Mouse (Mus musculus) lung, adult 2 months (tissue): ENCODE results near the gene Pgam1.

Experiments
- CTCF ChIP-seq: fragments of 200-500 bp; IDR thresholded peaks from 2 replicates; pipeline ENCODE4 v1.5.1; 2011; ENCODE audit warnings: mild to moderate bottlenecking, low read length, control low read depth; ENCODE audit not compliant: insufficient read depth
- POLR2A ChIP-seq: fragments of 200-500 bp; IDR thresholded peaks from 2 replicates; pipeline ENCODE4 v1.6.1; 2011; ENCODE audit warnings: low read depth, mild to moderate bottlenecking, control low read depth, low read length, borderline replicate concordance; ENCODE audit errors: extremely low read depth

DNA sequence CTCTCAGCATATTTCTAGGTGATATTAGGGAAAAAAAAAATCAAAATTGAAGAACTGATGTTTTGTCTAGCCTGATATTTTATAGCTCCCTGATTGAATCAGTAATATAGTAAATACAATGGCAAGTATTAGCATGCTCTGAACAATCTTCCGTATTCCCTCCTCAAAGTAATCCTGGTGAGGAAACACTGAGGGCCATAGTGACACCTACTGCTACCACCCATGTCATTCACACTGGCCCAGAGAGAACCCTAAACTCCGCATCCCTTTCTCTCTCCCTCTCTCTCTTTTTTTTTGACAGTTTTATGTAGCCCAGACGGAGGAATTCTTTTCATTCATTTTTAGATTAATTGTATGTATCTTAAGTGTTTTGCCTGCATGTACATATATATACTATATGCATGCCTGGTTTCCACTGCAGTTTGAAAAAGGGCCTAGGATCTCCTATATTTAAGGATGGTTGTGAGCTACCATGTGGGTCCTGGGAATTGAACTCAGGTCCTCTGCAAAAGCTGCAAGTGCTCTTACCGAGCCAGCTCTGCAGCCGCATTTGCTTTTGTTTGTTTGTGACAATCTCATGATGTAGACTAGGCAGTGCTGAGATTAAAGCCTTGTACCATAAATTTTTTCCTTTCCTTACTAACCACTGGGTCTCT, 8.8 kb downstream of the Pgam1 start:
- TF ChIP-seq POLR2A (no peak), CTCF (no peak)
